Mouse (Mus musculus) lung, adult 2 months (tissue): Measurements from ENCODE around the gene Ntn1.

ENCODE experiments used
- CTCF ChIP-seq: fragments of 200-500 bp; IDR thresholded peaks from 2 replicates; pipeline ENCODE4 v1.5.1; 2011; ENCODE audit warnings: mild to moderate bottlenecking, low read length, control low read depth; ENCODE audit not compliant: insufficient read depth
- POLR2A ChIP-seq: fragments of 200-500 bp; IDR thresholded peaks from 2 replicates; pipeline ENCODE4 v1.6.1; 2011; ENCODE audit warnings: low read depth, mild to moderate bottlenecking, control low read depth, low read length, borderline replicate concordance; ENCODE audit errors: extremely low read depth

GRCm38 (mm10) chr11:68208023-68208422 lies 192.6 kb downstream of the Ntn1 start:
- TF ChIP-seq CTCF (no peak), POLR2A (no peak)
